Mouse (Mus musculus) thymus, adult 2 months (tissue): ENCODE data around the gene Rgl3. TPM values are rescaled to one million over a fixed set of nuclear protein-coding genes. Genes with fewer than 3 reads are reported as not detected.
A peak's percentile ranks its signal among the peaks of the same experiment; 100 is the strongest.

Experiments
- DNase-seq: peaks from one replicate; pipeline ENCODE4 v3.0.0; 2021
- H3K27ac ChIP-seq: fragments of 200-500 bp; 2 replicates; pipeline ENCODE4 v1.5.1; 2012; ENCODE audit warnings: low read length, control low read depth; ENCODE audit not compliant: control insufficient read depth, insufficient read depth
- H3K27me3 ChIP-seq: fragments of 200-500 bp; 2 replicates; pipeline ENCODE4 v1.6.1; 2012; ENCODE audit warnings: mild to moderate bottlenecking, low read length, moderate library complexity, mixed read lengths; ENCODE audit not compliant: control insufficient read depth, insufficient read depth
- H3K36me3 ChIP-seq: fragments of 200-500 bp; 2 replicates; pipeline ENCODE4 v1.6.1; 2012; ENCODE audit warnings: mild to moderate bottlenecking, low read length, moderate library complexity; ENCODE audit not compliant: control insufficient read depth, insufficient read depth
- H3K4me1 ChIP-seq: fragments of 200-500 bp; replicated peaks from 2 replicates; pipeline ENCODE4 v1.6.1; 2012; ENCODE audit warnings: low read length; ENCODE audit not compliant: control insufficient read depth, insufficient read depth
- H3K4me3 ChIP-seq: fragments of 200-500 bp; 2 replicates; pipeline ENCODE4 v1.5.1; 2012; ENCODE audit warnings: mild to moderate bottlenecking, low read length, control low read depth, moderate library complexity; ENCODE audit not compliant: control insufficient read depth, insufficient read depth
- CTCF ChIP-seq: fragments of 200-500 bp; IDR thresholded peaks from 2 replicates; pipeline ENCODE4 v1.5.1; 2012; ENCODE audit warnings: mild to moderate bottlenecking, control low read depth, low read length, moderate library complexity, borderline replicate concordance; ENCODE audit not compliant: control insufficient read depth, poor library complexity, insufficient read depth; ENCODE audit errors: extremely low read depth
- POLR2A ChIP-seq: fragments of 200-500 bp; IDR thresholded peaks from 2 replicates; pipeline ENCODE4 v1.6.1; 2012; ENCODE audit warnings: mild to moderate bottlenecking, low read length, control low read depth, moderate library complexity; ENCODE audit not compliant: control insufficient read depth, poor library complexity, insufficient read depth; ENCODE audit errors: extremely low read depth
- WGBS: fragments of 180-500 bp; shearing (Covaris S2); methylation state at CpG from one replicate; pipeline ENCODE4 v1.1.7; 2018; 5-methylcytosine and 5-hydroxymethylcytosine counted together
- polyA plus RNA-seq: library from polyadenylated mRNA; depleted of rRNA; stranded (reverse); fragments of >200 nt; gene quantifications from 2 replicates; pipeline ENCODE4 v1.2.3, GENCODE M21; 2012

Gene Rgl3
- polyA plus RNA-seq, 1 experiment, result 9.5 TPM

- H3K36me3 ChIP-seq, result no peaks in the 10 kb centered on the region
- H3K27me3 ChIP-seq, result no peaks in the 10 kb centered on the region
- TF ChIP-seq POLR2A, result no peak
- WGBS, result under 1% methylated on average over 28 of the region's 28 CpGs
- H3K4me3 ChIP-seq, result peak within 1 kb of the TSS; percentile 45
- no peak for DNase-seq
- H3K4me1 ChIP-seq, result peaks cover 8% of the 10 kb centered on the region; the same call in 1 of the 2 replicates
- H3K27ac ChIP-seq, result no peak within 1 kb of the TSS
Measured at GRCm38 (mm10) chr9:21927208-21927753, 62.0 kb downstream of the Rgl3 start, which contains the start of the genes Ccdc159 and Tmem205. Gene Ccdc159, plus strand, starts transcription at chr9:21927471. Gene Tmem205, minus strand, starts transcription at chr9:21927556.

GRCm38 (mm10) chr9:21926784-21927183 lies 62.5 kb downstream of the Rgl3 start:
- DNase-seq, result no peak
- no peak overlapping the region for H3K27ac ChIP-seq
- H3K36me3 ChIP-seq, result no peaks in the 10 kb centered on the region
- TF ChIP-seq CTCF, result no peak
- TF ChIP-seq POLR2A, result no peak
- 13% methylated on average over 6 of the region's 6 CpGs for WGBS
- H3K4me1 ChIP-seq, result peaks cover 8% of the 10 kb centered on the region; the same call in 1 of the 2 replicates
- peak overlapping the region; percentile 45 for H3K4me3 ChIP-seq
- H3K27me3 ChIP-seq, result no peaks in the 10 kb centered on the region

- Histone ChIP-seq H3K27me3 (no peaks in the 10 kb centered on the region), H3K4me1 (peaks cover 8% of the 10 kb centered on the region; the same call in 1 of the 2 replicates), H3K27ac (no peak overlapping the region), H3K4me3 (no peak overlapping the region), H3K36me3 (no peaks in the 10 kb centered on the region)
- TF ChIP-seq POLR2A (no peak), CTCF (no peak)
- no peak for DNase-seq
- WGBS, result 82% methylated on average over 6 of the region's 6 CpGs
Measured at GRCm38 (mm10) chr9:21926155-21926554, 63.1 kb downstream of the Rgl3 start.

GRCm38 (mm10) chr9:21925506-21925905 lies 63.7 kb downstream of the Rgl3 start:
- TF ChIP-seq CTCF (no peak), POLR2A (no peak)
- no peak for DNase-seq
- Histone ChIP-seq H3K27ac (no peak overlapping the region), H3K4me1 (peaks cover 8% of the 10 kb centered on the region; the same call in 1 of the 2 replicates), H3K27me3 (no peaks in the 10 kb centered on the region), H3K36me3 (no peaks in the 10 kb centered on the region), H3K4me3 (no peak overlapping the region)
- 100% methylated on average over 1 of the region's 1 CpGs for WGBS

- H3K27ac ChIP-seq, result no peak overlapping the region
- peaks cover 8% of the 10 kb centered on the region; the same call in 1 of the 2 replicates for H3K4me1 ChIP-seq
- no peaks in the 10 kb centered on the region for H3K27me3 ChIP-seq
- 93% methylated on average over 3 of the region's 3 CpGs for WGBS
- no peak overlapping the region for H3K4me3 ChIP-seq
- no peaks in the 10 kb centered on the region for H3K36me3 ChIP-seq
- no peak for DNase-seq
- TF ChIP-seq POLR2A (no peak), CTCF (no peak)
Measured at GRCm38 (mm10) chr9:21925034-21925433, 64.2 kb downstream of the Rgl3 start.

DNA sequence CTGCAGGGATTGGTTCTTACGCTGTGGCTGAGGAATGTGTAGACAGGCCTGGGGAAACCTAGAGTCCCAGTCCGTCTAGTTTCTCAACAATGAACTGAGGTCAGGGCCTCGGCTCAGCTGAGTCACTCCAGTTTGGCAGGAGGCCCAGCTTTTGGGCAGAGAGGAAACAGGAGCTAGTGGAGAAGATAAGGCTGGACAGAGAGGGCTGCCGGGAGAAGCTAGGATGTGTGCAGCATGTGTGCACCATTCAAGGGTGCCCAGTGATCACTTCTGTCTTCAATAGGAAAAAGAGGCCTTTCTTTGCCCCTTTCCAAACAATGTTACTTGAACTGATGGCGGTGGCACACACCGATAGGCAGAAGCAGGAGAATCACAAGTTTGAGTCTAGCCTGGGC lies 65.2 kb downstream of the Rgl3 start:
- 50% methylated on average over 6 of the region's 6 CpGs for WGBS
- DNase-seq, result no peak
- H3K4me1 ChIP-seq, result peaks cover 8% of the 10 kb centered on the region; the same call in 1 of the 2 replicates
- H3K36me3 ChIP-seq, result no peaks in the 10 kb centered on the region
- no peak overlapping the region for H3K4me3 ChIP-seq
- no peak for TF ChIP-seq CTCF
- TF ChIP-seq POLR2A, result no peak
- H3K27ac ChIP-seq, result no peak overlapping the region
- no peaks in the 10 kb centered on the region for H3K27me3 ChIP-seq
